Mouse (Mus musculus) cerebellum, adult (tissue): ENCODE measurements around the gene Ndufs1.

Source experiments
- ATAC-seq: cut with Nextera tagmentation; 2 replicates; pipeline ENCODE4 v1.9.2; 2017; ENCODE audit warnings: mild to moderate bottlenecking, moderate library complexity, mixed read lengths; ENCODE audit not compliant: insufficient number of reproducible peaks, low FRiP score, low TSS enrichment

Ndufs1 gene

GRCm38 (mm10) chr1:63176604-63177421 is at the start of gene Ndufs1, which contains the start of gene Eef1b2:
TSS of gene Ndufs1 (minus strand) at chr1:63176833.
TSS of gene Eef1b2 (plus strand) at chr1:63176825.
- ATAC-seq: peak; percentile 82

DNA sequence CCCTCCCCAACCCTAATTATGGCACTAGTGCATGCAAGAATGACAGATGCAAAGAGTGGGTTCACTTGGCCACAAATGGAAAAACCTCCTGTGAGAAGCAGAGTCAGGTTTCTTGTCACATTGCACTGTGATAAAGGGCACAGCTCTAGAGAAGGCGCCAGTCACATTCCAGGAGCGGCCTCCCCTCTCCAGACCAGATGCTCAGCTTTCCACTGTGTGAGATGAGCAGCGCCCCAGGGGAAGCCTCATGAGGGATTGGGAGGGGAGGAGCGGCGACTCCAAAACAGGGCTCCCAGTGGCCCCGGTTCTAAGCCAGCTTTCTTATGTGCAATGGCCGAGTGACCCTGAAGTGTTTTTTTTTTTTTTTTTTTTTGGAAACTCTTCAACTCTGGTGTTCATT is 49.3 kb upstream of the Ndufs1 start:
- ATAC-seq: no peak

DNA sequence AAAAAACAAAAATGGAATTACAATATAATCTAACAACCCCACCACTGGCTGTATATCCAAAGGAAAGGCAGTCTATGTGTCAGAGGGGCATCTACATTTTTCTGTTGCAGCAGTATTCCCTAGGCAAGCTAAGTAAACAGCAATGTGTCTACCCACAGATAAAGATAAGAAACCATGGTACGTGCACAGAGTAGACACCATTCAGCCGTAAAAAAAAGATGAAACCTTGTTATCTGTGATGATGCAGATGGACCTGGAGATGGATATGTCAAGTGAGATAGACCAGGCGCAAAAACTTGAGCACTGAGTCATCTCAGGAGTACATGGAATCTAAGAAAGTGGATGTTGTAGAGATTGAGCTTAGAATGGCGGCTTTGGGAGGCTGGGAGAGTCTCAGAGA is 48.4 kb upstream of the Ndufs1 start:
- no peak for ATAC-seq

DNA sequence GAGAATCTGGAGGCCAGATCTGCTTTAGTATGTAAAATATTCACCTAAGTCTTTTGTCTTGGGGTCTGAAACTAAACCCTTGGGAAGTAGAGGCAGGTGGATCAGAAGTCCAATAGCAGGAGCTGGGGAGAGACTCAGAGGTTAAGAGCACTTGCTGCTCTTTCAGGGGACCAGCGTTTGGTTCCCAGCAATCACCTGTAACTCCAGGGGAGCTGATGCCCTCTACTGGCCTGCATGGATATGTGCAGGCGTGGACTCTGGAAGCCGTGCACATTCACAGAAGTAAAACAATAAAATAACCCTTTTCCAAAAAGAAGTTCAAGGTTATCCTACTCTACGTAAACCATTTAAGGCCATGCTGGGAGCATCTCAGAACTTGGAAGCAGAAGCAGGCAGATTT is 42.6 kb upstream of the Ndufs1 start:
- no peak for ATAC-seq

DNA sequence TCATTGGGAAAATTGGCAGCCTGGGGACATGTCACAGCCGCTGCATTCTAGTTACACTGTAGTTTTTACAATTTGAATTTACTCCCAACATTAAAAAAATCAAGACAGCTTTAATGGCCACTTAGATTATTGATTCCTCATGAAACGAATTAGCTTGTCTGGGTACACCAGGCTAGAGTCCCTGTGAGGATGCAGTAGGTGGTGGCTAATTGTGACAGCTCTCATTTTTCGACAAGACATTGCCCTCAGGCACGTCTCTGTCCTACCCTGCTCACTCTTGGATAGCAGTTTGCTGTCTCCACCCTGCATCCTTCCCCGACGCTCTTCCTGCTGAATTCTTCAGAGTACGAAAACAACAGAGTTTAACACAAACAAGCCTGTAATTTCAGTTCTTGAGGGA is 38.0 kb upstream of the Ndufs1 start:
- ATAC-seq: no peak

DNA sequence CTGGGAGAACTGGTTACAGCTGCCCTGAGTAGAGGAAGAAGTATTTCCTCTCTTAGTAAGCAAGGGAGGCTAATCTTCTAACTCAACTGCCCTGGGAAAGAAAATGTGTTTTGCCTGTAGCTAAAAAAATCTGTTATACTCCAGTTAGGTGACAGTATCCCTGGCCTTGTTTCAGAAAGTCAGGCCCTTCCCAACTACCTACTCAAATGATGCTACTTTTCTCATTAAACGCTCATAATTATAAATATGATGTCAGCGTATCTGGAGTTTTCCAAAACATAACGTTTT is 37.6 kb upstream of the Ndufs1 start, which contains the start of gene Gpr1:
TSS of gene Gpr1 (minus strand) at position 273 of the 288 bp plus-strand sequence.
- ATAC-seq: no peak

DNA sequence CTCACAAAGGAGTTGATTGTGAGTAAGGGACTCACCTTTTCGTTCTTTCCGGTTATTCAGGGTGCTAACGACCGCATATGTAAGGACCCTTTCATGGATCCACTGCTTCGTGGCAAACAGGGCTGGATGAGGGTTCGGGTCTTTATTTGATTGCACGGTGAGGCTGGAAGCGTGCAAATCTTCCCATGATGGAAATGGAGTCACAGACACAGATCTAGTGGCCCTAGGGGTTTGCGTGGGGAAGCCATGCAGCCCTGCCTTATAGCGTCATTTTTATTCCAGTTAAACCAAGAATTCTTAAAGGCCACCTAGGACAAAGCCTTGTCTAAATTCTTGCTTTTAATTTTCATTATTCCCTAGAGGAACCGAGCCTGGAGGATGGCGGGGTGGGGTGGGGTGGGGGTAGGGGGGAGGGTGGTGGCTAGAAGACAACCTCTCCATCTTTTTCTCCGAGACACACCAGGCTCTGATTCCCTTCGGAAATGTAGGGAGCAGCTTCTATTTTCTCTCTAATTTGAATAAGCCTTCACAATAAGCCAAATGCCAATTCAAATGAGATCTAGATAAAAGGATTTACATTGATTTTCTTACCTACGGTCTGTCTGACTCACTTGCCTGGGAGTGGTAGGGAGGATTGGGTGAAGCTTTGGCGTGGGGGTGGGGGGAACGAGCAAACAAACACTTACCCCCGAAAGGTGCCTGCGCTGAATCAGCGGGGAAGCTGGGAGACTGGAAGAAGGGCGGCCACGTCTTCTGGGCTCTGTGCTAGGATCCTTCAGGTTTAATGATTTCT is 37.0 kb upstream of the Ndufs1 start:
- ATAC-seq: no peak

DNA sequence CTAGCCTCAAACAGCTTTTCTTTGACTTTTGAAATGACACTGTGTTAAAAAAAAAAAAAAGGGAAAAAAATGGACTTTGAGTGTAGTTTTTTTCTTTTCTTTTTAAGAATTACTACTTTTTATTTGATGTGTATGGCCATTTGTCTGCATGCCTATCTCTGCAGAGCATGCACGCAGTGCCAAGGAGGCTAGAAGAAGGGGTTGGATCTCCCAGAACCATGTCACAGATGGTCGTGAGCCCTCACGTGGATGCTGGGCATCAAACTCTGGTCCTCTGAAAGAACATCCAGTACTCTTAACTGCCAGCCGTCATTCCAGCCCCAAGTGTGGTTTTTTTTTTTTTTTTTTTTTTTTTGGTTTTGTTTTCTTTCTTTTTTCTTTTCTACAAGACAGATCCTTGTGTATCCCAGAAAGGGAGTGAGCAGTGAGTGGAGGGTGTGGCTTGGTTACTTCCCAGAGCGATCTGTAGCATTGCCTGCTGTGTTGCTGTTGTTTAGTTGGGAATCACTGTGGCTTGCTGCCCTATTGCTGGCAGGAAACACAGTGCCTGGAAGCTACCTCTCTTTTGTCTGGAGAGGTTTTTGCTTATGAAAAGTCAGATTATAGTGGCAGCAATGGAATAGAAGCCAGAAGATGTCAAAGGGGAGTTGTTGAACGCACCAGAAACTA is 33.4 kb upstream of the Ndufs1 start:
- no peak for ATAC-seq

DNA sequence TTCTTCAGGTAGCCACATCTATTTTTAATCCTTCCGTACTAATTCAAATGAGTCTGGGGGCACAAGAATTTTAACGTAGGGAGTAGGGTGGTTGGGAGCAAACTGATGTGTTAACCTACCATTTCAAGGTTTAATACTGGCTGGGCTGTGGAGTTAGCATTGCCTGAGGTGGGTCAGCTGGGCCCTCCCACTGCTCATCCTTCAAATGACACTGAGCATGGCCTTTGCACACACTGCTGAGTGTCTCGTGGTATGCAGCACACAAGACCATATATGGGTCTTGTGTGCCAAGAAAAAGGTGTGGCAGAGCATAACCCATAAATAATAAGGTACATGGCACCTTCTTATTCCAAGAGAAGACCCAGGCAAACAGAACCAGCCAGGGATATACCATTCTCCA is 31.0 kb upstream of the Ndufs1 start:
- no peak for ATAC-seq

DNA sequence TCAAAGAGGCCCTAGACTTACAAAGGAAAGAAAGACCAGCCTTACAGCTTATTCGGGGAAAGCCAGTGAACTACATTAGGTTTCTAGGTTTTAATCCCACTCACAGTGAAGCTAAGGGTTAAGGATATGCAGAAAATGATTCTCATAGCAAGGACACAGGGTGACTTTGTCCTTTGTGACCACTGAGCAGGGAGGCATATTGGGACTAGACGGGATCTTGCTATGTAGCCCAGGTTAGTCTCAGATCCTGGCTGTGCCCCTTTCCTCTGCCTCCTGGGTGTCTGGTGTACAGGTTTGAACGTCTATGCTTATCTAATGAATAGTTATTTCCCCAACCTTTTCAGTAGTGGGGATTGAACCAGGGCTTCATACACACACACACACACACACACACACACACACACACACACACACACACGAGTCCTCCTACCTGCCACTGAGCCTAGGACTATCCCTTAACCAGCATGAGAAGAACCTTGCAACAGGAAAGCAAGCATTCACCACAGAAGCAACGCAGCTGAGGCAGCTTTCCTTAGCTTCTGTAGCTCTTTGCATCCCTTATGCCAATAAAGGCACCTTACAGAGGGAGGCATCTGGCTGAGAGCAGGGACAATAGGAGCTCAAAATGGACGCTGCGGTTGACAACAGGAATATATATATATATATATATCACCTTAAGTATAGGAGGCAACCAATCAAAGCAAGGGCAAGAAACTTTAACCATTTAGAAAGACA is 28.2 kb upstream of the Ndufs1 start:
- no peak for ATAC-seq

- ATAC-seq: no peak
Observed at GRCm38 (mm10) chr1:63203950-63204659, 27.5 kb upstream of the Ndufs1 start.

GRCm38 (mm10) chr1:63203471-63203870 is 26.8 kb upstream of the Ndufs1 start:
- no peak for ATAC-seq

- ATAC-seq: no peak
Observed at GRCm38 (mm10) chr1:63201672-63202071, 25.0 kb upstream of the Ndufs1 start.

DNA sequence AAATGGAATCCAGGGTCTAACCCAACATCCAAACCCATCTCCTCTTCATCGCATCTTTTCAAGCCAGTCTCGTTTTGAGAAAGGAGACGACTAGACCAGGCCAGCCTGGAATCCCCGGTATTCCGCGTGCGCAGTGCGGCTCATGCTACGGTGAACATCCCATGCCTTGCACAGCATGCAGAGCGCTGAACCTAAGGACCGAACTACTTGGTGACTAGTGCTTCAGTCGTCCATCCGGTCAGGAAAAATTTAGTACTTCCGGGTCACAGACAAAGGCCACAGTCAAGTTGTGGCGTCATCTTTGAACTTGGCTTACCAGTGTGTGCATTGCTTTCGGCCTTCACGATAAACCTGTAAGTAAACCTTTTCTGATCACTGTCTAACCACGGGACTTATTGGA is 23.7 kb upstream of the Ndufs1 start:
- no peak for ATAC-seq

DNA sequence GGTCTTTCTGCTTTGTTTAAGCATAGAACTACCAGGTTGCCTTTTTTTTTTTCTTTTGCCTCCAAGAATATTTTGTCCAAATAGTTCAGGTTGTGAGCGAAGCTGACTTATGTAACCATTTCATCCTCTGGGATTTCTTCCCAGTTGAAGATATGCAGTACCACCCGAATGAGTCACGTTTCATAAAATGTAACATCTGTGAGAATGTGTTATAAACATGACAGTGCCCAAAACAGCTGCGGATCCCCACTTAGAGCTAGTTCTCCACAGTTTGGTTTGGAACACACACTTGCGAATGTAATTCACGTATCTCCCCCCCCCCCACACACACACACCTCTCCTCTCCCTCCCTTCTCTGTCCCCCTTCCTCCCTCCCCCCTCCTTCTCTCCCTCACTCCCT is 22.8 kb upstream of the Ndufs1 start:
- ATAC-seq: no peak

- no peak for ATAC-seq
Observed at GRCm38 (mm10) chr1:63195848-63196512, 19.3 kb upstream of the Ndufs1 start.

GRCm38 (mm10) chr1:63192306-63193065 is 15.9 kb upstream of the Ndufs1 start:
- ATAC-seq: no peak

DNA sequence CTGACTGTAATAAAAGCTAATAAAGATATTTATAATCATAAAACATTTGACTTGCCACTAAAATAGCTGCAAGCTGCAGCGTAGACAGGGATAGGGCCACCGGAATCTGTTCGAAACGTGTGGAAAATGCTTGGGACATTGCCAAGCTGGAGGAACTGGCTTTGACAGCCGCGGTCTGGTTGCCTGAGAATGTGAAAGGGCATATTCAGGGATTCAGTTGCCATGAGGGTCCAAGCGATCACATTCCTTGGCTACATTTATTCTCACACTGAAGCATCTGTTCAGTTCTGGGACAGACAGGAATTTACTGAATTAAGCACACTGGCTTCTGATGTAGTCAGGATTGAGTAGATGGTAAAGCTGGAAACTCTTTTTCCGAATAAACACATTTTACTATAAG is 14.2 kb upstream of the Ndufs1 start:
- ATAC-seq: no peak

DNA sequence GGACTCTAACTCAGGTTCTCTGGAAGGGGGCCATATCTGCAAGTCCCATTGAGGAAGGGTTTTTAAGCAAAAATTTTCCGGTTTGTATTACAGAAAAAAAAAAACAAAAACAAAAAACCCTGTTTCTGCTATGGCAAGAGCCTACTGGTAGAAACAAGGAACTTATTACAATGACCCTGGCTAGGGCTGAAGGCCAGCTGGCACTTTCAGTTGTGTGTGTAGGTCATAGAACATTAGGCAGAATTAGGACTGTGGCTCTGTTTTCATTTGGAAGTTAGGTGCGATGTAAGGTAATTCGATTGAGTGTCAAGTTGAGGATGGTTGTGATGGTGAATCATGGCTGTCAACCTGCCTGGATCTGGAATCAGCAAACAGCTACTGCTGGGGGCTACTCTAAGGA is 11.9 kb upstream of the Ndufs1 start:
- ATAC-seq: no peak
